Mouse (Mus musculus): Measurements from ENCODE around the gene Nedd8. TPM values are rescaled to one million over a fixed set of nuclear protein-coding genes. Genes with fewer than 3 reads are reported as not detected.

Gene Nedd8
- polyA plus RNA-seq, 1 experiment = 287 TPM

GRCm38 (mm10) chr14:55618486-55619195, 53.3 kb downstream of the Nedd8 start:
- Histone ChIP-seq H3K4me3 (ENCODE audit: insufficient read depth, low read length) (no peak overlapping the region), H3K27ac (ENCODE audit: insufficient read depth, low read length) (no peak overlapping the region), H3K4me1 (ENCODE audit: control insufficient read depth, insufficient read depth, low read length) (no peaks in the 10 kb centered on the region)
- no peak for TF ChIP-seq CTCF (IDR thresholded peaks at IDR 0.05; ENCODE audit: borderline replicate concordance, insufficient read depth, low read length)
- no peak for TF ChIP-seq POLR2A (IDR thresholded peaks at IDR 0.05; ENCODE audit: low read depth, low read length)

- TF ChIP-seq POLR2A (IDR thresholded peaks at IDR 0.05; ENCODE audit: low read depth, low read length) = no peak
- TF ChIP-seq CTCF (IDR thresholded peaks at IDR 0.05; ENCODE audit: borderline replicate concordance, insufficient read depth, low read length) = no peak
- Histone ChIP-seq H3K4me1 (ENCODE audit: control insufficient read depth, insufficient read depth, low read length) (no peaks in the 10 kb centered on the region), H3K27ac (ENCODE audit: insufficient read depth, low read length) (no peak within 1 kb of the TSS), H3K4me3 (ENCODE audit: insufficient read depth, low read length) (no peak within 1 kb of the TSS)
These were observed 54.1 kb downstream of the Nedd8 start, which contains the start of gene Rec8 for GRCm38 (mm10) chr14:55617822-55618221. TSS of gene Rec8 (plus strand) at chr14:55618037.

- Histone ChIP-seq H3K27ac (ENCODE audit: insufficient read depth, low read length) (no peak overlapping the region), H3K4me1 (ENCODE audit: control insufficient read depth, insufficient read depth, low read length) (no peaks in the 10 kb centered on the region), H3K4me3 (ENCODE audit: insufficient read depth, low read length) (no peak overlapping the region)
- TF ChIP-seq CTCF (IDR thresholded peaks at IDR 0.05; ENCODE audit: borderline replicate concordance, insufficient read depth, low read length) (no peak), POLR2A (IDR thresholded peaks at IDR 0.05; ENCODE audit: low read depth, low read length) (no peak)
These were observed 55.1 kb downstream of the Nedd8 start for GRCm38 (mm10) chr14:55616844-55617243.

GRCm38 (mm10) chr14:55615876-55616275, 56.0 kb downstream of the Nedd8 start:
- TF ChIP-seq CTCF (IDR thresholded peaks at IDR 0.05; ENCODE audit: borderline replicate concordance, insufficient read depth, low read length) (no peak), POLR2A (IDR thresholded peaks at IDR 0.05; ENCODE audit: low read depth, low read length) (no peak)
- Histone ChIP-seq H3K27ac (ENCODE audit: insufficient read depth, low read length) (no peak overlapping the region), H3K4me1 (ENCODE audit: control insufficient read depth, insufficient read depth, low read length) (no peaks in the 10 kb centered on the region), H3K4me3 (ENCODE audit: insufficient read depth, low read length) (no peak overlapping the region)

- no peaks in the 10 kb centered on the region for H3K4me1 ChIP-seq (ENCODE audit: control insufficient read depth, insufficient read depth, low read length)
- no peak overlapping the region for H3K27ac ChIP-seq (ENCODE audit: insufficient read depth, low read length)
- TF ChIP-seq CTCF (IDR thresholded peaks at IDR 0.05; ENCODE audit: borderline replicate concordance, insufficient read depth, low read length) = no peak
- TF ChIP-seq POLR2A (IDR thresholded peaks at IDR 0.05; ENCODE audit: low read depth, low read length) = no peak
- H3K4me3 ChIP-seq (ENCODE audit: insufficient read depth, low read length) = no peak overlapping the region
These were observed 57.3 kb downstream of the Nedd8 start for GRCm38 (mm10) chr14:55614565-55615178.

GRCm38 (mm10) chr14:55613346-55613745, 58.6 kb downstream of the Nedd8 start:
- Histone ChIP-seq H3K4me3 (ENCODE audit: insufficient read depth, low read length) (no peak overlapping the region), H3K4me1 (ENCODE audit: control insufficient read depth, insufficient read depth, low read length) (no peaks in the 10 kb centered on the region), H3K27ac (ENCODE audit: insufficient read depth, low read length) (no peak overlapping the region)
- TF ChIP-seq CTCF (IDR thresholded peaks at IDR 0.05; ENCODE audit: borderline replicate concordance, insufficient read depth, low read length) = no peak
- TF ChIP-seq POLR2A (IDR thresholded peaks at IDR 0.05; ENCODE audit: low read depth, low read length) = no peak

Other genes with a start within 250 kb of the Nedd8 start
- 39.6 and 51.8 TPM in 2 replicates for gene Dhrs4, start 193.4 kb downstream of the Nedd8 start, polyA plus RNA-seq (2011; ENCODE audit: insufficient read length, low read depth, missing spikeins)
- 0.77 and 2.9 TPM in 2 replicates for gene Carmil3, start 181.5 kb downstream of the Nedd8 start, polyA plus RNA-seq (2011; ENCODE audit: insufficient read length, low read depth, missing spikeins)
- gene Cpne6, start 161.7 kb downstream of the Nedd8 start, polyA plus RNA-seq (2011; ENCODE audit: insufficient read length, low read depth, missing spikeins) = not detected in 2 replicates
- gene Nrl, start 147.1 kb downstream of the Nedd8 start, polyA plus RNA-seq (2011; ENCODE audit: insufficient read length, low read depth, missing spikeins) = not detected in 2 replicates
- 120 and 151 TPM in 2 replicates for gene Pck2, start 131.9 kb downstream of the Nedd8 start, polyA plus RNA-seq (2011; ENCODE audit: insufficient read length, low read depth, missing spikeins)
- 19.4 and 20.7 TPM in 2 replicates for gene Dcaf11, start 112.1 kb downstream of the Nedd8 start, polyA plus RNA-seq (2011; ENCODE audit: insufficient read length, low read depth, missing spikeins)
- not detected in 2 replicates for gene A730061H03Rik, start 111.7 kb downstream of the Nedd8 start, polyA plus RNA-seq (2011; ENCODE audit: insufficient read length, low read depth, missing spikeins)
- not detected in 2 replicates for gene Fitm1, start 96.5 kb downstream of the Nedd8 start, polyA plus RNA-seq (2011; ENCODE audit: insufficient read length, low read depth, missing spikeins)
- gene Psme1, start 94.0 kb downstream of the Nedd8 start, polyA plus RNA-seq (2011; ENCODE audit: insufficient read length, low read depth, missing spikeins) = 87.2 and 116 TPM in 2 replicates
- gene Emc9, start 86.8 kb downstream of the Nedd8 start, polyA plus RNA-seq (2011; ENCODE audit: insufficient read length, low read depth, missing spikeins) = 8.9 and 10.0 TPM in 2 replicates
- 169 and 242 TPM in 2 replicates for gene Psme2, start 81.0 kb downstream of the Nedd8 start, polyA plus RNA-seq (2011; ENCODE audit: insufficient read length, low read depth, missing spikeins)
- gene Rnf31, start 80.4 kb downstream of the Nedd8 start, polyA plus RNA-seq (2011; ENCODE audit: insufficient read length, low read depth, missing spikeins) = 17.0 and 24.7 TPM in 2 replicates
- gene Irf9, start 68.6 kb downstream of the Nedd8 start, polyA plus RNA-seq (2011; ENCODE audit: insufficient read length, low read depth, missing spikeins) = 24.2 and 33.2 TPM in 2 replicates
- 0.65 TPM in 1 of 2 replicates, not detected in the other for gene Rec8, start 54.1 kb downstream of the Nedd8 start, polyA plus RNA-seq (2011; ENCODE audit: insufficient read length, low read depth, missing spikeins)
- gene Ipo4, start 36.2 kb downstream of the Nedd8 start, polyA plus RNA-seq (2011; ENCODE audit: insufficient read length, low read depth, missing spikeins) = 131 and 143 TPM in 2 replicates
- gene Gm49378, start 34.2 kb downstream of the Nedd8 start, polyA plus RNA-seq (2011; ENCODE audit: insufficient read length, low read depth, missing spikeins) = 13.1 and 22.2 TPM in 2 replicates
- 77.1 and 90.9 TPM in 2 replicates for gene Tm9sf1, start 28.3 kb downstream of the Nedd8 start, polyA plus RNA-seq (2011; ENCODE audit: insufficient read length, low read depth, missing spikeins)
- 0.73 and 0.81 TPM in 2 replicates for gene Tssk4, start 21.9 kb downstream of the Nedd8 start, polyA plus RNA-seq (2011; ENCODE audit: insufficient read length, low read depth, missing spikeins)
- gene Mdp1, start 11.6 kb downstream of the Nedd8 start, polyA plus RNA-seq (2011; ENCODE audit: insufficient read length, low read depth, missing spikeins) = 28.9 and 30.0 TPM in 2 replicates
- gene Gmpr2, start 183 bp downstream of the Nedd8 start, polyA plus RNA-seq (2011; ENCODE audit: insufficient read length, low read depth, missing spikeins) = 33.6 and 34.1 TPM in 2 replicates
- 19.7 and 20.8 TPM in 2 replicates for gene Tinf2, start 9.7 kb upstream of the Nedd8 start, polyA plus RNA-seq (2011; ENCODE audit: insufficient read length, low read depth, missing spikeins)
- gene Tgm1, start 41.8 kb upstream of the Nedd8 start, polyA plus RNA-seq (2011; ENCODE audit: insufficient read length, low read depth, missing spikeins) = 0.25 and 0.32 TPM in 2 replicates
- 11.5 and 16.3 TPM in 2 replicates for gene Rabggta, start 50.1 kb upstream of the Nedd8 start, polyA plus RNA-seq (2011; ENCODE audit: insufficient read length, low read depth, missing spikeins)
- gene Dhrs1, start 73.6 kb upstream of the Nedd8 start, polyA plus RNA-seq (2011; ENCODE audit: insufficient read length, low read depth, missing spikeins) = 55.1 and 61.6 TPM in 2 replicates
- gene Nop9, start 73.6 kb upstream of the Nedd8 start, polyA plus RNA-seq (2011; ENCODE audit: insufficient read length, low read depth, missing spikeins) = 36.4 and 37.5 TPM in 2 replicates
- 0.95 TPM in 1 of 2 replicates, not detected in the other for gene Cideb, start 86.3 kb upstream of the Nedd8 start, polyA plus RNA-seq (2011; ENCODE audit: insufficient read length, low read depth, missing spikeins)
- 2.0 TPM in 2 replicates for gene Ltb4r2, start 89.3 kb upstream of the Nedd8 start, polyA plus RNA-seq (2011; ENCODE audit: insufficient read length, low read depth, missing spikeins)
- gene Ltb4r1, start 93.8 kb upstream of the Nedd8 start, polyA plus RNA-seq (2011; ENCODE audit: insufficient read length, low read depth, missing spikeins) = 0.82 and 1.0 TPM in 2 replicates
- 8.7 and 18.0 TPM in 2 replicates for gene Adcy4, start 112.0 kb upstream of the Nedd8 start, polyA plus RNA-seq (2011; ENCODE audit: insufficient read length, low read depth, missing spikeins)
- gene Ripk3, start 116.7 kb upstream of the Nedd8 start, polyA plus RNA-seq (2011; ENCODE audit: insufficient read length, low read depth, missing spikeins) = 109 and 141 TPM in 2 replicates
- 88.8 and 98.2 TPM in 2 replicates for gene Nfatc4, start 151.0 kb upstream of the Nedd8 start, polyA plus RNA-seq (2011; ENCODE audit: insufficient read length, low read depth, missing spikeins)
- 31.7 and 36.6 TPM in 2 replicates for gene Nynrin, start 181.9 kb upstream of the Nedd8 start, polyA plus RNA-seq (2011; ENCODE audit: insufficient read length, low read depth, missing spikeins)
- gene Cbln3, start 212.3 kb upstream of the Nedd8 start, polyA plus RNA-seq (2011; ENCODE audit: insufficient read length, low read depth, missing spikeins) = 0.23 and 0.35 TPM in 2 replicates
- 15.4 and 17.5 TPM in 2 replicates for gene Khnyn, start 212.8 kb upstream of the Nedd8 start, polyA plus RNA-seq (2011; ENCODE audit: insufficient read length, low read depth, missing spikeins)
- gene Sdr39u1, start 228.2 kb upstream of the Nedd8 start, polyA plus RNA-seq (2011; ENCODE audit: insufficient read length, low read depth, missing spikeins) = 19.6 and 25.0 TPM in 2 replicates